Mouse (Mus musculus): ENCODE results near the gene Col4a3. TPM values are rescaled to one million over a fixed set of nuclear protein-coding genes. Genes with fewer than 3 reads are reported as not detected.

Col4a3 gene
- polyA plus RNA-seq, 1 experiment from 2014 or later = 0.05 TPM

DNA sequence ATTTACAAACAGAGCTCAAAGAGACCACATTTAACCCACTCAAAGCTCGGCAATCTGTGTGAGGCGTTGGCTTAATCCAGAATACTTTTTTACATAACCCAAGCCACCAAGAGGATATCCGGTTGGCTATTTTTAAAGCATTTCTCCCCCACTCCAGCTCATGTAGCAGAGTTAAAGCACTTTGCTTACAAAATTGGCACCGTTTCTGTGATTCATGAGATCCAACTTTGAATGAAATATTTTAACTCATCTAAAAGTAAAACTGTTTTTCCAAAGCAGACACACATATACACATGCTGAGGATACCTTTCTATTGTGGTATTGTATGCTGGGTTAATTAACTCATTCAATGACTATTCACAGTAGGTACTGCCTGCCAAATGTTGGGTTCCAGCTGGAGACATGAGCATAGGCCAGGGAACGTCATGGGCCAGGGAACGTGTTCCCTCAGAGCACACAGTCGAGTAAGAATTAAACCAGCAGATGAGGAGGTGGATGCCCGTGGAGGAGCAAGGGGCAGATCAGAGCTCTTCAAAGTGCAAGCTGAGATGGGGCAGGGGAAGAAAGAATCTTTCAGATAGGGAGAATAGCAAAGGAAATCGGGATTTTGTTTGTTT lies 22.0 kb downstream of the Col4a3 start:
- no peaks in the 10 kb centered on the region for H3K9me3 ChIP-seq
- H3K27ac ChIP-seq = no peak overlapping the region
- H3K4me1 ChIP-seq (replicated peaks) = peaks cover 7% of the 10 kb centered on the region
- no peak for ATAC-seq (ENCODE audit: insufficient number of reproducible peaks, insufficient read depth, low FRiP score, low TSS enrichment, low read depth)
- H3K27me3 ChIP-seq = no peaks in the 10 kb centered on the region
- H3K36me3 ChIP-seq = no peaks in the 10 kb centered on the region
- H3K4me2 ChIP-seq = no peak overlapping the region
- no peak overlapping the region for H3K9ac ChIP-seq (replicated peaks)
- H3K4me3 ChIP-seq (replicated peaks) = no peak overlapping the region
- WGBS = 78% methylated on average over 9 of the region's 9 CpGs

DNA sequence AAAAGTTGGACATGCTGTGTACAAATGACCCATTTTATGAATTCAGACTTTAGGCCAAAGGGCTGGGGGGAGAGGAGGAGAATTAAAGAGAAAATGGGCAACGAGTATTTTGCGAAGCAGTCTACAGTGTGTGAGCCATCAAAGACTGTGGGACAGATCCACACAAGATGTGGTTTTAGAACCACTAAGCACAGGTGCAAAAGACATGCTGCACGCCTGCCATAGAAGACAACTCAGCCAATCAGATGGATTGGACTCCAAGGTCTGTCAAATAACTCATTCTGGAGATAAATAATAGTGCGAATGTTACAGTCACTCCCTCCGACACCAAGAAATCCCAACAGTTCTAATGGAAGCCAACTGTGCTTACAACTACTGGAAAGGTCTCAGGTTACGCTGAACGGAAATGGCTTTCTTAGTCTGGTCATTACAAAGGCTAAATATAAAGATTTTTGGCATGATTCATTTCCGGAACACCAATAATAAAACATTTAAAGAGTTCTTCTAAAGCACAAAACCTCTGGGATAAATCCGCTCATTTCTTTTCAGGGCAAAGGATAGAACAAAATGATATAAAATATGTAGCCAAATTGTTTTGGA lies 25.4 kb downstream of the Col4a3 start:
- Histone ChIP-seq H3K4me1 (replicated peaks) (peaks cover 7% of the 10 kb centered on the region), H3K27me3 (no peaks in the 10 kb centered on the region), H3K4me2 (no peak overlapping the region), H3K36me3 (no peaks in the 10 kb centered on the region), H3K27ac (no peak overlapping the region), H3K4me3 (replicated peaks) (no peak overlapping the region), H3K9me3 (no peaks in the 10 kb centered on the region), H3K9ac (replicated peaks) (no peak overlapping the region)
- WGBS = 58% methylated on average over 9 of the region's 9 CpGs
- no peak; the same call in 1 of the 2 replicates for ATAC-seq (ENCODE audit: insufficient number of reproducible peaks, insufficient read depth, low FRiP score, low TSS enrichment, low read depth)

DNA sequence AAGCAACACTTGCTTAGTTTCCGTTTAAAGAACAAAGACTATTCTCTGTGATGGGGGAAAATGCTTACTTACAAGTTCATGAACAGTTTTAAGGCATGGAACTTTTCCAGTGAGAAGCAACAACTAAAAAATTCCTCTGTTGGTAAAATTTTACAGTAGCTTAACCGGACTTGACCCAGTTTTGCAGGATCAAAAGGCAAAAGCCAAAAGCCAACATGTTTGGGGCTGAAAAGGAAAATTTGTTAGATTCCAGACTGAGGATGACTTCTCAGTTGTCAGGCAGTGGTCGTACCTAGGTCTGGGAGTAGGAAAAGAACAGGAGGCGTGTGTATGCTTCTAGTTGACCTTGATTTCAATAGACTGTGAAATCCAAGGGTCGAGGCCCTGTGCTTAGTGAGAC lies 31.3 kb downstream of the Col4a3 start:
- WGBS = 73% methylated on average over 5 of the region's 5 CpGs
- H3K4me1 ChIP-seq (replicated peaks) = no peaks in the 10 kb centered on the region

DNA sequence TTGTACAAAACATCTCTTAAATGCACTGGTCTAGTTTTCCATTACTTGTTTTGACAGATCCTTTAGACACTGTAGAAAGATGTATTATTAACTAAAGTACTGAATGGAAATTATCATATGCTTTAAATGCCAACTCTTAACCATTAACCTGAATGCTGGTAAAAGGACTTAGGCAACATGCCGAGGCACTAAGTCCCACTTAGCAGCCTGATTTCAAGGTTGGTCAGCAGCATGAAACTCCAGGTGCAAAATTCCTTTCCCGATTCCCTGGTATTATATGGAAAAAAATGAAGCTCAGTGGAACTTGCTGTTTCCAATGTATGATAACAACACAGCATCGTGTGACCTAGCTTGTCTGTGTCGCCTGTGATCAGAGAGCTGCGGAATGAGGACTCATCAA lies 31.9 kb downstream of the Col4a3 start:
- Histone ChIP-seq H3K4me1 (replicated peaks) (no peaks in the 10 kb centered on the region), H3K9ac (replicated peaks) (no peak overlapping the region), H3K27me3 (no peaks in the 10 kb centered on the region), H3K4me2 (no peak overlapping the region), H3K36me3 (no peaks in the 10 kb centered on the region), H3K27ac (no peak overlapping the region), H3K9me3 (no peaks in the 10 kb centered on the region), H3K4me3 (replicated peaks) (no peak overlapping the region)
- ATAC-seq (ENCODE audit: insufficient number of reproducible peaks, insufficient read depth, low FRiP score, low TSS enrichment, low read depth) = no peak
- WGBS = 82% methylated on average over 5 of the region's 5 CpGs

More for the DNA sequence above, 31.3 kb downstream of the Col4a3 start:
- Histone ChIP-seq H3K9ac (replicated peaks) (no peak overlapping the region), H3K27ac (no peak overlapping the region), H3K27me3 (no peaks in the 10 kb centered on the region), H3K36me3 (no peaks in the 10 kb centered on the region), H3K9me3 (no peaks in the 10 kb centered on the region), H3K4me2 (no peak overlapping the region), H3K4me3 (replicated peaks) (no peak overlapping the region)
- ATAC-seq (ENCODE audit: insufficient number of reproducible peaks, insufficient read depth, low FRiP score, low TSS enrichment, low read depth) = no peak

DNA sequence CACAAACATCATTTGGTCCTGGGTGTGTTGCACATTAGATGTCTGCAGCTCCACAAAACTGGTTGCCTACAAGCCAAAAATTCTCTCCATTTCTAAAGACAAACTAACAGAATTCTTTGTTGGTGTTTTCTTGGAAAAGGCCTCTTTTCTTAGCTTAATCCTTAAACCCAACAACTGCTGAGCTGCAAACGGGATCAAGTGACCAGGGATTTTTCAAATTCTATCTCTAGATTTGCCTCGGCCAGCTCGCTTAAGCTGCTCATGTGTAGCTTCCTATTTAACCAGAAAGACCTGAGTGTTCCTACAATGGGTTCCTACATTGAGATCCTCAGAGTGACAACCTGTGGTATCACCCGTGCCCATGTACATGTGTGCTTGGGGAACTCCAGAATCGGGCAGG lies 33.3 kb downstream of the Col4a3 start:
- WGBS = 90% methylated on average over 5 of the region's 5 CpGs
- no peak overlapping the region for H3K27ac ChIP-seq
- H3K27me3 ChIP-seq = no peaks in the 10 kb centered on the region
- no peak overlapping the region for H3K9ac ChIP-seq (replicated peaks)
- H3K4me2 ChIP-seq = no peak overlapping the region
- no peaks in the 10 kb centered on the region for H3K4me1 ChIP-seq (replicated peaks)
- no peaks in the 10 kb centered on the region for H3K9me3 ChIP-seq
- no peak overlapping the region for H3K4me3 ChIP-seq (replicated peaks)
- ATAC-seq (ENCODE audit: insufficient number of reproducible peaks, insufficient read depth, low FRiP score, low TSS enrichment, low read depth) = no peak
- no peaks in the 10 kb centered on the region for H3K36me3 ChIP-seq

DNA sequence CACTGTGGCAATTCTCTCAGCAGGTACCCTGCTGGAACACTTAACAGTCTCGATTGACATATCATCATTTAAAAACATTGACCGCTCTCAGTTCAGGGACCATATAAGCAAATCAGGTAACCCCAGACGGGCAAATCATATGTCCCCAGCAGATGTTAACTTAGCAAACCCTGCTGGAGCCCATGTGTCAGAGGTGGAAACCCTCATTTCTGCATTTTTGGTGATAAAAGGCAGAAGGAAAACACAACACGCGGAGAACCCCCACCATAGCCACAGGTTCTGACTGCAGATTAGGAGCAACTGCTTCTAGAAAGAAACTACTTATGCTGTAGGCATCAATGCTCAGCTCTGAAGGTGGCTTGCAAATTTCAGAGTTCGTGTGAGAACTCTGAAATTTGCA lies 38.2 kb downstream of the Col4a3 start:
- Histone ChIP-seq H3K9me3 (no peaks in the 10 kb centered on the region), H3K27me3 (no peaks in the 10 kb centered on the region; the same call in 1 of the 2 replicates), H3K36me3 (no peaks in the 10 kb centered on the region), H3K4me1 (replicated peaks) (no peaks in the 10 kb centered on the region), H3K4me2 (no peak overlapping the region), H3K9ac (replicated peaks) (no peak overlapping the region), H3K27ac (no peak overlapping the region), H3K4me3 (replicated peaks) (no peak overlapping the region)
- WGBS = 76% methylated on average over 6 of the region's 6 CpGs
- no peak for ATAC-seq (ENCODE audit: insufficient number of reproducible peaks, insufficient read depth, low FRiP score, low TSS enrichment, low read depth)

DNA sequence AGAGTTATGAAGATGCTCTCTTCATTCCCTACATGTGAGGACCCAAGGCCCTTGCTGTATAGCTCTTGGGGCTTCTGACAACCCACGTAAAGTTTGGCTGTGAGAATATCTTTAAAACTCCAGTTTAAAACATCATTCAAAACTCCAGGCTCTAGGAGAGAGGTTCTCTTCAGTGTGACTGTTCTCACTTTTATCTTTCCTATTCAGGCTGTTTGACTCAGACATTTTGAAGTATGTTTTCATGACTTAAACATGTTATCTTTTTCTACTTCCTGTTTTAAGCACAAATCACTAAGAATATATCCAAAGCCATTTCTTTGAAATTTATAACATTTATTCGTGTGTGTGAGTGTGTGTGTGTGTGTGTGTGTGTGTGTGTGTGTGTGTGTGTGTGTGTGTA lies 38.8 kb downstream of the Col4a3 start:
- H3K4me3 ChIP-seq (replicated peaks) = no peak overlapping the region
- ATAC-seq (ENCODE audit: insufficient number of reproducible peaks, insufficient read depth, low FRiP score, low TSS enrichment, low read depth) = no peak
- 75% methylated on average over 2 of the region's 2 CpGs for WGBS
- no peaks in the 10 kb centered on the region for H3K9me3 ChIP-seq
- no peak overlapping the region for H3K27ac ChIP-seq
- H3K36me3 ChIP-seq = no peaks in the 10 kb centered on the region
- no peak overlapping the region for H3K4me2 ChIP-seq
- no peaks in the 10 kb centered on the region; the same call in 1 of the 2 replicates for H3K27me3 ChIP-seq
- no peaks in the 10 kb centered on the region for H3K4me1 ChIP-seq (replicated peaks)
- no peak overlapping the region for H3K9ac ChIP-seq (replicated peaks)

DNA sequence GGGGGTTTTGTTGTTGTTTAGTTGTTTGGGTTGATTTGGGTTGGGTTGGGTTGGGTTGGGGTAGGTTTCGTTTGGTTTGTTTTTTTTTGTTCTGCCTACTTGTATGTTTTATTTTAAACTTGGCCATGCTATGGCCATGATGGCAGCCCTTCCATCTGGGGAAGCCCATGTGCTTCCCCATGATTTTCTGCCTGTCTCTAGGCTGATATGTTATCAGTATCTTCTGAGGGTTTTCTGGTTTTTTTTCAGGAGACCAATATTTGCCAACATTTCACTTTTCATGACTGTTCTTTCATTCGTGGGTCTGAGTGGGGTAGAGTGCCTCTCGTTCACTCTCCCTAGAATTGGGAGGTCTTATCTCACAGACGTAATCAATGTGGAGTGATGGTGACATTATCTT lies 40.9 kb downstream of the Col4a3 start:
- no peaks in the 10 kb centered on the region for H3K4me1 ChIP-seq (replicated peaks)
- 86% methylated on average over 4 of the region's 4 CpGs for WGBS
- H3K27ac ChIP-seq = no peak overlapping the region
- H3K9ac ChIP-seq (replicated peaks) = no peak overlapping the region
- no peaks in the 10 kb centered on the region for H3K36me3 ChIP-seq
- H3K9me3 ChIP-seq = no peaks in the 10 kb centered on the region
- H3K4me3 ChIP-seq (replicated peaks) = no peak overlapping the region
- no peaks in the 10 kb centered on the region; the same call in 1 of the 2 replicates for H3K27me3 ChIP-seq
- ATAC-seq (ENCODE audit: insufficient number of reproducible peaks, insufficient read depth, low FRiP score, low TSS enrichment, low read depth) = no peak
- no peak overlapping the region for H3K4me2 ChIP-seq

DNA sequence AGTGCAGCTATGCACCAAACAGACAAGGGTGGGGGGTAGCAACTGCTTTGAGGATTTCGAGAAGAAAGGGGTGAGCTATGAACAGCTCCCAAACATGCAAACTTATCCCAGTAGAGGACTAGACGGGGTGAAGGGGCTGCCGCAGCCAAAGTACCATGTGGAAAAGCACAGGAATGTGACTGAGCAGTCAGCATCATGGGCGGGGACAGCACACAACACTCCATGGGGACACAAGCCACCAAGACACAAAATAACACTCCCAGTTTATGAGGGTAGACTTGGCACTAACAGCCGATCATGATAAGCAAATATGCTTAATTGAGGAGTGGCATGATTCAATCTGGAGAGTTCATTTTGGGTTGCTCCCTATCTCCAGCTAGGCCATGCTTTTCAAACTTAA lies 42.8 kb downstream of the Col4a3 start:
- H3K27ac ChIP-seq = no peak overlapping the region
- ATAC-seq (ENCODE audit: insufficient number of reproducible peaks, insufficient read depth, low FRiP score, low TSS enrichment, low read depth) = no peak
- no peaks in the 10 kb centered on the region for H3K9me3 ChIP-seq

DNA sequence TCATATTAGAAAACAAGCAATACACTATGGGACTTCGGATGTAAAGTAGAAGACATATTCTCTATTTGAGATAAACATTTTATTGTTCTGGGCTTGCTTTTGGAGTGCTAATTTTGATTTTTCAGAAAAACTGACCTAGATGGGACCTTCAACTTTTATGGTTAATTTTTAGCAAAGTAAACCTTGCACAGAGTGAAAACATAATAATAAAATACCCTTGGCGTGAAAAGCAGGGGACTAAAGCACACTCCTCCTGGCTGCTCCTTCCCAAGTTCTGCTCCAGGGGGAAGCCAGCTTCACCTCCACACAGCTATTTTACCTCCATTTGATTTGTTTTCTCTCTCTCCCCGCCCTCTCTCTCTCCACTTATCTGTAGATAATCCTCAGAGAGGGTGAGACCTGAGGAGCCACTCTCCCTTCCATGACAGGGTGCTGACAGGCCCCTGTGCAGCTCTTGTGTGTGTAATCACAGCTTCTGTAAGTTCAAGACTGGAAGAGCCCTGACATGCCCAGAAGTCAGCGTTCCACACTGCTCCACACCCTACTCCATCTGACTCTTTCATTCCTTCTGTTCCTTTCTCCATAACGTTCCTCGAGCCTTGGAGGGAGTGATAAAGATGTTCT lies 44.6 kb downstream of the Col4a3 start:
- 77% methylated on average over 6 of the region's 6 CpGs for WGBS
- no peak for ATAC-seq (ENCODE audit: insufficient number of reproducible peaks, insufficient read depth, low FRiP score, low TSS enrichment, low read depth)
- no peaks in the 10 kb centered on the region for H3K4me1 ChIP-seq (replicated peaks)

More for the DNA sequence above, 42.8 kb downstream of the Col4a3 start:
- Histone ChIP-seq H3K4me1 (replicated peaks) (no peaks in the 10 kb centered on the region), H3K27me3 (no peaks in the 10 kb centered on the region; the same call in 1 of the 2 replicates), H3K36me3 (no peaks in the 10 kb centered on the region), H3K9ac (replicated peaks) (no peak overlapping the region), H3K4me2 (no peak overlapping the region), H3K4me3 (replicated peaks) (no peak overlapping the region)
- 77% methylated on average over 5 of the region's 5 CpGs for WGBS

DNA sequence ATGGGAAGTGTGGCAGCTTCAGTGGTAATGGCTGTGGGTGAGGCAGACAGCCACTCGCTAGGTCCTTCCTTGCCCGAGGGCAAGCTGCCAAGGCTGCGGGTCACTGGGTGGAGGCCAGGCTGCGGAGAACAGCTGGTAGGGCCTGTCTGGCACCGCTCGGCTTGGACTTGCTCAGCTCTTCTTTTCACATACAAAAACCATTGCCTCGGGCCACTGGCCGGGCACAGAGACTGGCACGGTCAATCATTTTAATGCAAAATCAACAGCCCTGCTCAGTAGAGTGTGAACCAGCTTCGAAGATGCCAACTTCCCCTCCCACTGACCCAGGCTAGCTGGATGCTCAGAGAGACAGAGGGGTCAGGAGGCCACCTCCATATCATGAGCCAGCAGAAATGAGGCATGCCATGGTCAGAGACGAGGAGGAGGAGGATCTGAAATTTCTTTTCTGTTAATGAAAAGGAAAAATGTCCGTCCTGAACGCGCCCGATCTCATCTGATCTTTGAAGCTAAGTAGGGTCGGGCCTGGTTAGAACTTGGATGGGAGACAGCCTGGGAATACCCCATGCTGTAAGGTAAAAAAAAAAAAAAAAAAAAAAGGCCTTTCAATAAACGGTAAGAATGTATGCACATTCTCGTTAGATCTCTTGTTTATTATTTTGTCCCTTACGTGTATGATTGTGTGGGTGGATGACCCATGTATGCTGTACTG lies 48.0 kb downstream of the Col4a3 start:
- WGBS = 91% methylated on average over 19 of the region's 19 CpGs
- H3K27ac ChIP-seq = no peak overlapping the region
- H3K27me3 ChIP-seq = no peaks in the 10 kb centered on the region
- H3K4me2 ChIP-seq = no peak overlapping the region
- H3K4me3 ChIP-seq (replicated peaks) = no peak overlapping the region
- no peak for ATAC-seq (ENCODE audit: insufficient number of reproducible peaks, insufficient read depth, low FRiP score, low TSS enrichment, low read depth)
- no peaks in the 10 kb centered on the region for H3K36me3 ChIP-seq
- no peaks in the 10 kb centered on the region for H3K9me3 ChIP-seq
- no peaks in the 10 kb centered on the region for H3K4me1 ChIP-seq (replicated peaks)
- H3K9ac ChIP-seq (replicated peaks) = no peak overlapping the region

More for the DNA sequence above, 44.6 kb downstream of the Col4a3 start:
- H3K27me3 ChIP-seq = no peaks in the 10 kb centered on the region; the same call in 1 of the 2 replicates
- no peak overlapping the region for H3K9ac ChIP-seq (replicated peaks)
- no peak overlapping the region for H3K27ac ChIP-seq
- no peak overlapping the region for H3K4me3 ChIP-seq (replicated peaks)
- H3K9me3 ChIP-seq = no peaks in the 10 kb centered on the region
- H3K36me3 ChIP-seq = no peaks in the 10 kb centered on the region
- H3K4me2 ChIP-seq = no peak overlapping the region
